Mouse (Mus musculus): ENCODE results near the gene Bpi. TPM values are rescaled to one million over a fixed set of nuclear protein-coding genes. Genes with fewer than 3 reads are reported as not detected.

Gene Bpi
- polyA plus RNA-seq, 1 experiment from 2014 or later: not detected

DNA sequence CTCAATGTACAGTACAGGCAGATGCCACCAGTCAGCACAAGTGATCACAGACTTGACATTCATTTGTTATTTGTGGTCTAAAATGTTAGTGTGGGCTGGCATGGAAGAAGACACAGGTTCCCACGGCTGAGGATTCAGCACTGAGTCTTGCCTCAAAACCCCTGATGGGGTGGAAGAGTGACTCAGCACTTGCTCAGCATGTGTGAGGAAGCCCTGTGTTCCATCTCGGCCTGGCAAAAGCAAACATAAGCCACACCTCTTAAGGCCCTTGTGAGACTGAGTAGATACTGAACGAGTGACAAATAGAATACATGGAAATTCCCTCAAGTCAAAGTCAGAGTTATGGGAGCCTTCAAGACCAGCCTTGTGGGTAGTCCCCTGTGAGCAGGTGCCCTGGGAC, 24.8 kb upstream of the Bpi start:
- no peak overlapping the region for H3K4me2 ChIP-seq (replicated peaks; ENCODE audit: low read depth, low read length)
- DNase-seq (ENCODE audit: low spot score) (no peak), ATAC-seq (ENCODE audit: low FRiP score) (no peak)
- H3K4me3 ChIP-seq (ENCODE audit: low read depth, low read length): no peak overlapping the region
- no peak overlapping the region for H3K27ac ChIP-seq (ENCODE audit: low read depth, low read length)
- peaks cover 5% of the 10 kb centered on the region for H3K4me1 ChIP-seq (replicated peaks; ENCODE audit: control insufficient read depth, insufficient read depth, low read length)
- H3K9ac ChIP-seq (ENCODE audit: low read depth, low read length): no peak overlapping the region
- no peaks in the 10 kb centered on the region for H3K9me3 ChIP-seq (ENCODE audit: control insufficient read depth, low read length)
- no peaks in the 10 kb centered on the region for H3K36me3 ChIP-seq (ENCODE audit: control insufficient read depth, insufficient read depth, low read length)
- H3K27me3 ChIP-seq (ENCODE audit: control insufficient read depth, insufficient read depth, low read length): no peaks in the 10 kb centered on the region
- 83% methylated on average over 3 of the region's 3 CpGs for WGBS

DNA sequence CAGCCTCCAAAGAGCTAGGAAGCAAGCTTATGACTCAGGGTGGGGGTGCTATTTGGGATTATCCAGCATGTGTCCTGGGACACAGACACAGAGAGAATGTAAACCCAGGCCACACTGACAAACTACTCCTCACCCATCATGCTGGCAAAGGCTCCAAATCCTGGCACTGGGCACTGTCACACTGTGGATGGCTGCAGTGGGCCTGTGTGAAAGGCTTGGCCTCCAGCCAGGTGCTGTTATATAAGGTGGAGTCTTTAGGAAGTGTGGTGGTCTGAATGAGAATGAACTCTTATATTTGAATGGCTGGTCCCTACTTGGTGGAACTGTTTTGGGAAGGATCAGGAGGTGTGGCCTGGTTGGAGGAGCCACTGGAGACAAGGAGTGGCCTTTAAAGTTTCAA, 21.2 kb upstream of the Bpi start:
- no peaks in the 10 kb centered on the region for H3K9me3 ChIP-seq (ENCODE audit: control insufficient read depth, low read length)
- H3K4me2 ChIP-seq (replicated peaks; ENCODE audit: low read depth, low read length): no peak overlapping the region
- H3K4me1 ChIP-seq (replicated peaks; ENCODE audit: control insufficient read depth, insufficient read depth, low read length): 0 out of 2 replicates have a peak, but pooled peaks cover 3% of the 10 kb centered on the region
- no peaks in the 10 kb centered on the region for H3K27me3 ChIP-seq (ENCODE audit: control insufficient read depth, insufficient read depth, low read length)
- no peaks in the 10 kb centered on the region for H3K36me3 ChIP-seq (ENCODE audit: control insufficient read depth, insufficient read depth, low read length)
- no peak for ATAC-seq (ENCODE audit: low FRiP score)
- no peak overlapping the region for H3K4me3 ChIP-seq (ENCODE audit: low read depth, low read length)
- H3K27ac ChIP-seq (ENCODE audit: low read depth, low read length): no peak overlapping the region
- no peak for DNase-seq (ENCODE audit: low spot score)
- no peak overlapping the region for H3K9ac ChIP-seq (ENCODE audit: low read depth, low read length)

GRCm38 (mm10) chr2:158238101-158238500, 19.8 kb upstream of the Bpi start:
- DNase-seq (ENCODE audit: low spot score) (no peak), ATAC-seq (ENCODE audit: low FRiP score) (no peak)
- H3K4me1 ChIP-seq (replicated peaks; ENCODE audit: control insufficient read depth, insufficient read depth, low read length): no peaks in the 10 kb centered on the region
- no peak overlapping the region for H3K4me2 ChIP-seq (replicated peaks; ENCODE audit: low read depth, low read length)
- no peaks in the 10 kb centered on the region for H3K9me3 ChIP-seq (ENCODE audit: control insufficient read depth, low read length)
- H3K27ac ChIP-seq (ENCODE audit: low read depth, low read length): no peak overlapping the region
- 89% methylated on average over 5 of the region's 5 CpGs for WGBS
- H3K27me3 ChIP-seq (ENCODE audit: control insufficient read depth, insufficient read depth, low read length): no peaks in the 10 kb centered on the region
- no peaks in the 10 kb centered on the region for H3K36me3 ChIP-seq (ENCODE audit: control insufficient read depth, insufficient read depth, low read length)
- H3K9ac ChIP-seq (ENCODE audit: low read depth, low read length): no peak overlapping the region
- H3K4me3 ChIP-seq (ENCODE audit: low read depth, low read length): no peak overlapping the region

- 68% methylated on average over 5 of the region's 5 CpGs for WGBS
- H3K27ac ChIP-seq (ENCODE audit: low read depth, low read length): no peak overlapping the region
- no peak for ATAC-seq (ENCODE audit: low FRiP score)
Observed at GRCm38 (mm10) chr2:158241126-158241738, 16.7 kb upstream of the Bpi start.

DNA sequence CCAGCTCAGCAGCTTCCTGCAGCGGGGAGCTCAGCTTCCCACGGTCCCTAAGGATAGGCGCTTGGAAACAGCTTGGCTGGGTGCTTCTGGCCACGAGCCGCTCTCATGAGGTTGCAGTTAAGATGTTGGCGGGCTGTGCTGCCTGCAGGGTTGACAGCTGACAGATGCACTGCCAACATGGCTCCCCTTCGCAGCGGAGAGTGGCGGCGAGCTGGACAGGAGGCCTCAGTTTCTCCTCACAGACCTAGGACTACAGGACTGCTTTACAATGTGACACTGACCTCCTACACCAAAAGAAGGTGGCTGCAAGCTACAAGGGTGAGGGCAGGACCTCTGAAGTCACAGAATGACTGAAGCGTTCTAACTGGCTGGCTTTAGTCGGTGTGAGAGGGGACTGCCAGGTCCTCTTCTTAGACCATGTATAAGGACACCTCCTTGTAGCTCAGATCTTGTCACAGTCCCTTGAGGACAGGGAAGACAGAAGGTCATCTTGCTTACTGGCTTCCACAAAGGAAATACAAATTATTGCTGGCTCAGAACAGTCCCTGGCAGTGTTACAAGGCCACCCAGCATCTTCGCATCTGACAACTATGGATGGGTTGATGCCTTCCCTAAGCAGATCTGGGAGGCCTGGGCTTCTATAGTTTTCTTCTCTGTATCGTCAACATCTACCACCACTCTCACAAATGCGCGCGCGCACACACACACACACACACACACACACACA, 15.6 kb upstream of the Bpi start:
- no peak overlapping the region for H3K4me2 ChIP-seq (replicated peaks; ENCODE audit: low read depth, low read length)
- H3K4me1 ChIP-seq (replicated peaks; ENCODE audit: control insufficient read depth, insufficient read depth, low read length): no peaks in the 10 kb centered on the region
- H3K27me3 ChIP-seq (ENCODE audit: control insufficient read depth, insufficient read depth, low read length): no peaks in the 10 kb centered on the region
- no peaks in the 10 kb centered on the region for H3K36me3 ChIP-seq (ENCODE audit: control insufficient read depth, insufficient read depth, low read length)
- H3K27ac ChIP-seq (ENCODE audit: low read depth, low read length): no peak overlapping the region
- H3K9me3 ChIP-seq (ENCODE audit: control insufficient read depth, low read length): no peaks in the 10 kb centered on the region
- WGBS: 94% methylated on average over 18 of the region's 18 CpGs
- DNase-seq (ENCODE audit: low spot score) (no peak), ATAC-seq (ENCODE audit: low FRiP score) (no peak)
- H3K9ac ChIP-seq (ENCODE audit: low read depth, low read length): no peak overlapping the region
- H3K4me3 ChIP-seq (ENCODE audit: low read depth, low read length): no peak overlapping the region

More at GRCm38 (mm10) chr2:158241126-158241738, 16.7 kb upstream of the Bpi start:
- no peak overlapping the region for H3K4me2 ChIP-seq (replicated peaks; ENCODE audit: low read depth, low read length)
- H3K36me3 ChIP-seq (ENCODE audit: control insufficient read depth, insufficient read depth, low read length): no peaks in the 10 kb centered on the region
- H3K4me3 ChIP-seq (ENCODE audit: low read depth, low read length): no peak overlapping the region
- H3K9me3 ChIP-seq (ENCODE audit: control insufficient read depth, low read length): no peaks in the 10 kb centered on the region
- no peak for DNase-seq (ENCODE audit: low spot score)
- H3K4me1 ChIP-seq (replicated peaks; ENCODE audit: control insufficient read depth, insufficient read depth, low read length): no peaks in the 10 kb centered on the region
- H3K9ac ChIP-seq (ENCODE audit: low read depth, low read length): no peak overlapping the region
- H3K27me3 ChIP-seq (ENCODE audit: control insufficient read depth, insufficient read depth, low read length): no peaks in the 10 kb centered on the region

DNA sequence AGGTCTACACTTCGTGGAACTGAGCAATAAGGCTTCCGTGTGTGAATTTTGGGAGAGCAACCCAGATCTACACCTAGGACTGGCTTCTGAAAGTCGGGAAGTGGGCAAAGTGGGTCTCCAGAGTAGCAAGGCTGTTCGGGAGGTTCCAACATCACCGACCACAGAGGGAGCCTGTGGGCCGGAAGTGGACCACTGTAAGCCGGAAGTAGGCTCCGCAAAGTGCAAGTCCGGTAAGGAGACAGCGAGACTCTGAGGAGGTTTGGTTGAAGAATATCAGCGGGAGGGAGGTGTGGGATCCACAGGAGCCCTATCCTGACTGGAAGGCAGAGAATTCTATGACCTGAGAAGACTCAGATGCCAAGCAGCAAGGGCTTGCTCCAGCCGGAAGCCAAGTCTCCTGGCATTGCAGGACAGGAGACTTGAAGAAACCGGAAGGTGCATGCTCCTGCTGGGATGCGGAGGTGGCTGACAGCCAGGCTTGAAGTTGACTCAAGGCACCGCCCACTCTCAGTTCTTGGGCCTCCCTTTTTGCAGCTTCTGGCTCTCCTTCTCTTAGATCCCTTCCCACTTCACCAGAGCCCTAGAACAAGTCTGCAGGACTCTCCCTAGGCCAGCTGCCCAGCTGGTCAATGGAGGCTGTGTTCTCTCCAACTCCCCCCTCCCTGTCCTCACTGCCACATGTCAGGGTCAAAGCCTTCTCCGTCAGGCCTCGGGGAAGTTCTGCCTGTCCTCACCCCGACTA, 14.6 kb upstream of the Bpi start:
- ATAC-seq (ENCODE audit: low FRiP score) (no peak), DNase-seq (ENCODE audit: low spot score) (no peak)
- WGBS: 76% methylated on average over 18 of the region's 18 CpGs
- Histone ChIP-seq H3K36me3 (ENCODE audit: control insufficient read depth, insufficient read depth, low read length) (no peaks in the 10 kb centered on the region), H3K27ac (ENCODE audit: low read depth, low read length) (no peak overlapping the region), H3K9me3 (ENCODE audit: control insufficient read depth, low read length) (no peaks in the 10 kb centered on the region), H3K9ac (ENCODE audit: low read depth, low read length) (no peak overlapping the region), H3K4me1 (replicated peaks; ENCODE audit: control insufficient read depth, insufficient read depth, low read length) (no peaks in the 10 kb centered on the region), H3K4me3 (ENCODE audit: low read depth, low read length) (no peak overlapping the region), H3K27me3 (ENCODE audit: control insufficient read depth, insufficient read depth, low read length) (no peaks in the 10 kb centered on the region), H3K4me2 (replicated peaks; ENCODE audit: low read depth, low read length) (no peak overlapping the region)

GRCm38 (mm10) chr2:158245072-158245817, 12.6 kb upstream of the Bpi start:
- H3K4me1 ChIP-seq (replicated peaks; ENCODE audit: control insufficient read depth, insufficient read depth, low read length): no peaks in the 10 kb centered on the region
- H3K9me3 ChIP-seq (ENCODE audit: control insufficient read depth, low read length): no peaks in the 10 kb centered on the region
- no peak overlapping the region for H3K27ac ChIP-seq (ENCODE audit: low read depth, low read length)
- 77% methylated on average over 4 of the region's 4 CpGs for WGBS
- no peak overlapping the region for H3K4me2 ChIP-seq (replicated peaks; ENCODE audit: low read depth, low read length)
- H3K9ac ChIP-seq (ENCODE audit: low read depth, low read length): no peak overlapping the region
- H3K4me3 ChIP-seq (ENCODE audit: low read depth, low read length): no peak overlapping the region
- no peaks in the 10 kb centered on the region for H3K36me3 ChIP-seq (ENCODE audit: control insufficient read depth, insufficient read depth, low read length)
- DNase-seq (ENCODE audit: low spot score) (no peak), ATAC-seq (ENCODE audit: low FRiP score) (no peak)
- H3K27me3 ChIP-seq (ENCODE audit: control insufficient read depth, insufficient read depth, low read length): no peaks in the 10 kb centered on the region

DNA sequence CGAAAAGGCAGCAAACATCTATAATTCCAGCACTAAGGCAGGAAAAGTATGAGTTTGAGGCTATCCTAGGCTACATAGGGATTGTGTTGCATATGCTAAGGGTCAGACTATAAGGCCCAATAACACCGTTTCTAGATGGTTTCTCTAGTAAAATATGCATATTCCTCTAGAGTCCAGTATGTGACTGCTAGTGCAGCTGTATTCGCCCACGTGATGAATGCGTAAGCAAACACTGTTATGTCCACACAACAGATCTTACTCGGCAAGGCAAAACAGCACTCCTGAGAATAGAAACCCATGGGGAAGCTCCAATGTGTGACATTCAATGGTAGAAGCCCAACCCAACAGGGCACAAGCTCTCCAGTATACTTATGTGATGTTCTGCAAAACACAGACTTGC, 10.0 kb upstream of the Bpi start:
- H3K4me2 ChIP-seq (replicated peaks; ENCODE audit: low read depth, low read length): no peak overlapping the region
- H3K27me3 ChIP-seq (ENCODE audit: control insufficient read depth, insufficient read depth, low read length): no peaks in the 10 kb centered on the region
- no peak overlapping the region for H3K9ac ChIP-seq (ENCODE audit: low read depth, low read length)
- DNase-seq (ENCODE audit: low spot score): no peak
- no peaks in the 10 kb centered on the region for H3K9me3 ChIP-seq (ENCODE audit: control insufficient read depth, low read length)
- no peaks in the 10 kb centered on the region for H3K36me3 ChIP-seq (ENCODE audit: control insufficient read depth, insufficient read depth, low read length)
- H3K4me3 ChIP-seq (ENCODE audit: low read depth, low read length): no peak overlapping the region
- no peak for ATAC-seq (ENCODE audit: low FRiP score)
- H3K4me1 ChIP-seq (replicated peaks; ENCODE audit: control insufficient read depth, insufficient read depth, low read length): no peaks in the 10 kb centered on the region
- 83% methylated on average over 6 of the region's 6 CpGs for WGBS
- no peak overlapping the region for H3K27ac ChIP-seq (ENCODE audit: low read depth, low read length)

Data from hindbrain, embryonic 11.5 days (tissue).